Mouse (Mus musculus): Measurements from ENCODE around the gene Slc25a51.

Slc25a51 gene

DNA sequence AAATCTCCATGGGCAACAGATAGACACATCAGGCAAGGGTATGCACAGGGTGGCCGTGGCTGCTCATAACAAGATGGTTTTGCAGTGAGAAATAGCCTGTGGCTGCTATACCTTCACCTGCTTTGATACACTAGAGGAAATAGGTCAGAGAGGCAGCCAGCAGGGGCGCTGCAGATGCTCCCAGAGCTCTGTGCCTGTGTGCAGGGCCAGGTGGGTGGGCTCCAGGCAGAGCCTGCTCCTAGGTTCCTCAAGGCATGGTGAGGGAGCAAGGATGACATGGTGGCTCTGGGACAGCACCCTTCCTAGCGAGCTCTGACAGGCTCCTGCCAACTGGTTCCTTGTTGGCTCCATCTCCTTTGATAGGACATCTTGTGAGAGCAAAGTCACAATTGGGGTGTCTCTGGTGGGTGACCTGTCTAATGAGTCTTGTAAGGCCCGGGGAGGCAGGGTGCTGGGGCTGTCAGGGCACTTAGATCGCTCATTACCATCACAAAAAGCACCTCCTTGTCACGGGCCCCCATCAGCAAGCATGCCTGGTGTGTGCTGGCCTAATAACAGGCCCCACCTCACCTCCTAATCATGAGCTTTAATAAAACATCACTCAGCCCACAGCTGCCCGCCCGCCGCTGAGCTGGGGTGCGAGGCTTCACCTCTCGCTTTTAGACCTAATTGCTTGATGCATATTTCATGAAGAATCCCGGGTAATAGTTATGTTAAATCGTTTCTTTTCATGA is 18.3 kb upstream of the Slc25a51 start:
- DNase-seq (ENCODE audit: low spot score), result no peak

DNA sequence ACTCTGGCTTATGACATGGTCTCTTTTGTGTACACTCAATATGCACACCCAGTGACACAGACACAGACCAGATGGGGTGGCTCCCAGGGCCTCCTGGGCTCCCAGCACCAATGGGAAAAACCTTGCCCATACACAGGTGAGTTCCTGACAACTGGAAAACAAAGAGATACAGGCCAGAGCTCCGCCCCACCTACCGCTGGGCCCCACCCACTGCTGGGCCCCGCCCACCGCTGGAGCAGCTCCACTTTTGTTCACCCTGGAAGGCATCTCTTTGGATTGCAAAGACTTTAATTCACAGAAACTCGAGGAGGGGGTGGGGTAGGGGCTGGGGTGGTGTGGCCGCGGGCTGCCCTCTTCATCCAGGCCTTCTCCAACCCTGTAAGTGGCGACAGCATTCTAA is 14.8 kb upstream of the Slc25a51 start:
- DNase-seq (ENCODE audit: low spot score), result peak; percentile 41

GRCm38 (mm10) chr4:45422640-45423039 is 14.1 kb upstream of the Slc25a51 start:
- DNase-seq (ENCODE audit: low spot score), result no peak

DNA sequence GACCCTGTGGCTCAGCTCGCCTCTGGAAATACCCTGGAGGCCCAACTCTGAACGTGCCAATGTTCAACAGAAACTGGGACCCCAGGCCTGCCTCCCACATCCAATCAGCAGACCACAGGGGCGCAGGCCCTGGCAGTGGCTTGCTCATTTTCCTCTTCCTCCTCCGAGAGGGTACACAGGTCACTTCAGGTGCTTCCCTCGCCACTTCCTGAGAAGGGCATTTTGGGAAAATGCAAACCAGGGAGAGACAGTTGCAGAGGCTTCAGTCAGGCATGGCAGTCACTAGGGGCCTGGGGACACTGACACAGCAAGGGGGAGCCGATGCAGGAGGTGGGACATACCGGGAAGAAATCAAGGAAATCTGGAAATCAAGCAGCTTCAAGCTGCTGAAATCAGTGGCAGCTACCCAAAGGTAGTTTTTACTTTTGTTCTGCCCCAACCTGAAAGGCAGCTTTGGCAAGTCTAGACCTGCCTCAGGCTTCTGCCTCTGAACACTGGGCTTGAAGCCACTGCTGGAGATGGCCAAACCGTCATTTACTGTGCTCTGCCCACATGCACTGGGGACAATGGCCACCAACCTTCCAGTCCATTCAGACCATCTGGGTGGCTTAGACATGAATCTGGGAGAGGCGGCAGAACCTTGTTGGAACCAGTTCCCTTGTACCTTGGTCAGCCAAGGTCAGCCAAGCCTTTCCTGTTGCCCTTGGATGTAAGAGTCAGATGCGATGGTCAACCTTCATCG is 13.1 kb upstream of the Slc25a51 start:
- DNase-seq (ENCODE audit: low spot score), result no peak

GRCm38 (mm10) chr4:45420733-45421132 is 12.2 kb upstream of the Slc25a51 start:
- DNase-seq (ENCODE audit: low spot score), result no peak

GRCm38 (mm10) chr4:45419051-45419450 is 10.5 kb upstream of the Slc25a51 start:
- no peak for DNase-seq (ENCODE audit: low spot score)

- DNase-seq (ENCODE audit: low spot score), result peak; percentile 51
Observed at GRCm38 (mm10) chr4:45418229-45418950, 9.8 kb upstream of the Slc25a51 start.

DNA sequence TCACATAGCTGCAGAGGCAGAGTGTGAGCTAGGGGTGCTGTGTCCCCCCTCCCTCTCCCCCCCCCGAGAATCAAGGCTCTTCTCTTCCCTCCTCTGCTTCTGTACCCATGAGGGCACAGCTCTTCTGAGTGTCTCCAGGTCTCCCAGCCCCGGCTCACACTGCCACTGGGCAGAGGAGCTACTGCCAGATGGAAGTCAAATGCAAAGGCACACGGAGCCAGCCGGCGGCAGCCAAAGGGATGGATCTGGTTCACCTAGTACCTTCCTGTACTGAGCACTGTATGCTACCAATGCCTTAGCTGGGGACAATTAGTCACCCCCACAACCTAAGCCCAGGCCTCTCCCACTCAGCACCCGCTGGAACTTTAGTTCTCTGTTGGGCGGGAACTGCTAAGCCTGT is 7.7 kb upstream of the Slc25a51 start:
- DNase-seq (ENCODE audit: low spot score), result no peak

DNA sequence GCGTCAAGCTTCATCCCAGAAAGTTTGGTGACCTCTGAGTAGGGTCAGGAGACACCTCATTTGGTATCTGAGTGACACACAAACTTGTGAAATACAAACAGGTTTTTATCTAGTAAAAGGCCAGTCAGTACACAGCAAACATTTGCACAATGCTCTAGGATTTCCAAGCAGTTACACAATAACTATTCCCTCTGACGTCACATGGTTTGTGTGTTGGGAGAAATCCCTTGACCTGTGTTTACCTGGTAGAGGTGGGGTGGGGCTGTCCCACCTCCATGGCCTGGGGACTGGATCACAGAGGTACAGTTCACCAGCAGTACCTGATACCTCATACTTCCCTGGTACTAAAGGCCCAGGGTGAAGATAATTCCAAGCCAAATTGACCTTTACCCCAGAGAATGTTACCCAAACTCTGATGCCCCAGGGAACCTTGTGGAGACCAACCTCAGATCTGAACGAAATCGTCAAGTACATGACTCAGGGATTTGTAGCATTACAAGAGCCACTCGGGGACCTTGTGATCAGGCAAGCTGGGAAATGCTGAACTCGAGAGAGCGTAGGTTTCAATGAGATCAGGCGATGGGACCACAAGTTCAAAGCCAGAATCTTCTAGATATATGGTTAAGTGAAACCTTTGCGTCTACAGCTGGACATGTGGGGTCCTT is 5.2 kb upstream of the Slc25a51 start:
- no peak for DNase-seq (ENCODE audit: low spot score)

- peak; percentile 58 for DNase-seq (ENCODE audit: low spot score)
Observed at GRCm38 (mm10) chr4:45412433-45413192, 4.0 kb upstream of the Slc25a51 start.

DNA sequence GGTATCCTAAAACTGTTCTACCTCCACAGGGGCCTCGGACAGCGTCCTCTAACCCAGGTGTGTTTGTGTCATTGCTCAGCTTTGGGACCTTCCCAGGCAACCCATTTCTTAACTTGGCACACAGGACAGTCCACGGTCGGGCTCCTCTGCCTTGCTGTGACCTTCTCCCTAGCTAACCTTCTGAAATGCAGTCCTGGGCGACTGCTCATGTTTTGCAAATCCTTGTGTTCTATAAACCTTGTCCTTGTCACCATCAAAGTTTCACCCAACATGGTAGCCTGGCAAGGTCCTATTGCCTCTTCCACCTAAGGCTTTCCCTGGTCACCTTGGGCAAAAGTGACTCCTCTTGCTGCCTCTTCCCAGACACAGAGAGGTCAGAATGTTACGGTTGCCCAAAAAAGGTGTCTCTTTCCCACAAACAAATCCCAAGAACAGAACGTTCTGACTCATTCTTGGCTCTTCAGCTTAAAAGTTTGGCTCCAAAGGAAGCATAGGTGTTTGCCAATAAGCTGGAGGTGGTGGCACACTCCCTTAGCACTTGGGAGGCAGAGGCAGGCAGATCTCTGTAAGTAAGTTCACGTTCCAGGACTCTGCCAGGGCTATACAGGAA is 2.7 kb upstream of the Slc25a51 start:
- DNase-seq (ENCODE audit: low spot score), result no peak

- peak; percentile 68 for DNase-seq (ENCODE audit: low spot score)
Observed at GRCm38 (mm10) chr4:45409270-45409669, 704 bp upstream of the Slc25a51 start.

GRCm38 (mm10) chr4:45407703-45408334 is 747 bp downstream of the Slc25a51 start:
- no peak for DNase-seq (ENCODE audit: low spot score)

DNA sequence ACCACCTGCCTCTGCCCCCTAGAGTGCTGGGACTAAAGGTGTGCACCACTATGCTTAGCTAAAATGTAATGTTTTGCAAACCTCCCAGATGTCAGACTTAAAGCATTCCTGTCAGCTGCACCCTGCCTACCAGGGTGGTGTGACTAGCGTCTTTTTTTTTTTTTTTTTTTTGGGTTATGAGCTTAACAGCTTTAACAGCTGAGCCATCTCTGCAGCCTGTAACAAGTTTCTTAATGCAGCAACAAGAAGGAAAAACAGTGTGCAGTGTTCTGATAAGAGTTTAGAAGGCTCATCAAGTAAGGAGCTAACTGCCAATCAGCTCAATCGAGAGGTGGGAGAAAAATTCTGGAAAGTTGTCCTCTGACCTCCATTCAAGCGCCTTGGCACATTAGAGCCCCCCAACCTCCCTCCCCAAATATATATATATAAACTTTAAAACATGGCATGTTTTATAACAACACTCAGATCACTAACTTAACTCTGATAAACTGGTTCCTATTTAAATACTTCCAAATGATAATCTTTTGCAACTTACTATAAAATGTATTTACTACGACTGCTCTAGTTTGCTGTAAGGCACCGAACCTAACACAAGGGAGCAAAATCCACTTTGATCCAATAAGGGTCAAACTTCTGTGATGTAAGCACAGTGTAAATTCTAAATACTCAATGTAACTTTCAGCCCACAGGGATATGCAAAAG is 1.4 kb downstream of the Slc25a51 start:
- DNase-seq (ENCODE audit: low spot score), result no peak

DNA sequence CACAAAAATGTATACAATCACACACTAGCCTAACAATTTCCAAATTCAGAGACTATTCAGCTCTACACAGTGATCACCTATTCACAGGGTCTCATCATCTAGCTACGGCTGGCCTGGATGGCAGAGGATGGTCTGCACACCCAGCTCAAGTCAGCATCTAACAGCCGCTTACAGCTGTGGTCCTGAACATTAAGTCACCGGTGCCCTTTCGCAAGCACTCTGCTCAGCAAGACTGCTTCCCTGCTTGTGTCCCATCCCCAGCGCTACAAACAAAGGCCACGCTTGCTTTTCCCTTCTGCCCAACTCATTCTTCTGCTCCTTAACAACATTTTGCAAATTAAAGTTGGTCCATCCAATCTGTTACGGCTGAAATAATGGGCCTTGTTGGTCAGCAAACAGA is 2.2 kb downstream of the Slc25a51 start:
- no peak for DNase-seq (ENCODE audit: low spot score)

DNA sequence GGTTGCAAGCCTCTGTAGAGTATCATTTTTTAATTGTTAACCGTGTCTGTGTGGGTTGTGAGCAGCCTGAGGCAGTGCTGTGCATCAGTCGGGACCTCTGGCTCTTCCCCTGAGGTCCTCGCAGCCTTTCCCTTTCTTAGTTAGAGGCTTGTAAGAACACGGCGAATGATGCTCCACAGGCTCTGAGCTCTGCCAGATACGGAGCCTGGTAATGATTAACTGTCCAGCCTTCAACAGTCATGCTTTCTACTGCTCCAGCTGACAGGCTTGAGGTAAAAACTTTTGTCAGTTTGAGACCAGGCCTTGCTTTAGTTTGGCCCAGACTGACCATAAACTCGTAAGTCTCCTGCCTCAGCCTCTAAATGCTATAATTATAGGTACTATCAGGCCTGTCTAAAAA is 3.3 kb downstream of the Slc25a51 start:
- DNase-seq (ENCODE audit: low spot score), result no peak

DNA sequence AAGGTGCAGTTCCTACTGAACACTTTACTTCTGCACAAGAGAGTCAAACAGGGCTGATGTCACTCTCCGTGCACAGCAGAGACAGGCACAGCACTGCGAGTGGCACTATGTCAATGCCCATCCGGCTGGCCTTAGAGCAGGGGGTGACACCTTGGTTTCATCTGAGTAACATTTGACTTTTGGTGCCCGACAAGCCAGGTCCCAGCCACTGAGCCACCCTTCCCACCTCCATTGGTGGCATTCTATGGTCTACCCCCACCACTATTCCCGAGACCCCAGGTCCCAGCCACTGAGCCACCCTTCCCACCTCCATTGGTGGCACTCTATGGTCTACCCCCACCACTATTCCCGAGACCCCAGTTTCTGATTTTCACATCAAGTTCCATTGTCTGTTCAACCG is 4.5 kb downstream of the Slc25a51 start:
- no peak for DNase-seq (ENCODE audit: low spot score)

GRCm38 (mm10) chr4:45403499-45403878 is 5.1 kb downstream of the Slc25a51 start:
- no peak for DNase-seq (ENCODE audit: low spot score)

DNA sequence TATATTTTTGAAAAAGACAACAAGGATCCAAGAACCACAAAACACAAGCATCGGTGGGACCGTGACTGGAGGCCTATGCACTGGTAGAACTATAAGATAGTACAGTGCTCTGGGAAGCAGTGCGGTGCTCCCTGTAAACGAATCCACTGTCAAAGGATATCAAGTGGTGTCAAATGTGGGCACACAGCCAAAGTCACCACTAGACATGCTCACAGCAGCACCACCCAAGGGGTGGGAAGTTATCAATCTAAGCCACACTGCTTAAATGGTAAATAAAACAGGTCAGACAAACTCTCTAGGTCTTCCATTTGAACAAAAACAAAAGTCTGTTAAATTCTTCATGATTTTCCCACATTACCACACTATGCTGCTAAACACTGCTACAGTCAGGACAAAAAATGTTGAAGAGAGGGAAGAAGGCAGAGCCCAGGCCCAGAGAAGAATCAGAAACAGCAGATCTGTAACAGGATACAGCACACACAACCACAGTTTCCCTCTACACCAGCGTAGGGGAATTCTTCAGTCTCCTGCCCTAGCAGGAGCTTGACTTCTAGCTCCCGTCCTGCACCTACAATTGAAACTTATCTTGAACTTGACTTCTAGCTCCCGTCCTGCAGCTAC is 5.6 kb downstream of the Slc25a51 start:
- DNase-seq (ENCODE audit: low spot score), result no peak

DNA sequence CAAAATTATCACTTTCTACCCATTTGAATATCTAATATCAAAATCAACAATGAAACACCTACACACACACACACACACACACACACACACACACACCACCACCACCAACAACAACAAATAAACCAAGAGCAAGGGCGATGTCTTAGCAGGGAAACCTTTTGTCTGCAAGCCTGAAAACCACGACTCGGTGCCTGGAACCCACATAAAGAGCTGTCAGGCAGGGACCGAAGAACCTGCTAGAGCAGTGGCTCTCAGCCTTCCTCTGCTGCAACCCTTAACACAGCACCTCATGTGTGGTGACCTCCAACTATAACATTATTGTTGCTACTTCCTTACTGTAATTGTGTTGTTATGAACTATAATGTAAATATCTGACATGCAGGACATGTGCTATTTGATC is 6.3 kb downstream of the Slc25a51 start:
- no peak for DNase-seq (ENCODE audit: low spot score)

All from ovary, postnatal 36 days (tissue).